Mouse (Mus musculus): ENCODE data around the gene Treml1.

Treml1 gene

DNA sequence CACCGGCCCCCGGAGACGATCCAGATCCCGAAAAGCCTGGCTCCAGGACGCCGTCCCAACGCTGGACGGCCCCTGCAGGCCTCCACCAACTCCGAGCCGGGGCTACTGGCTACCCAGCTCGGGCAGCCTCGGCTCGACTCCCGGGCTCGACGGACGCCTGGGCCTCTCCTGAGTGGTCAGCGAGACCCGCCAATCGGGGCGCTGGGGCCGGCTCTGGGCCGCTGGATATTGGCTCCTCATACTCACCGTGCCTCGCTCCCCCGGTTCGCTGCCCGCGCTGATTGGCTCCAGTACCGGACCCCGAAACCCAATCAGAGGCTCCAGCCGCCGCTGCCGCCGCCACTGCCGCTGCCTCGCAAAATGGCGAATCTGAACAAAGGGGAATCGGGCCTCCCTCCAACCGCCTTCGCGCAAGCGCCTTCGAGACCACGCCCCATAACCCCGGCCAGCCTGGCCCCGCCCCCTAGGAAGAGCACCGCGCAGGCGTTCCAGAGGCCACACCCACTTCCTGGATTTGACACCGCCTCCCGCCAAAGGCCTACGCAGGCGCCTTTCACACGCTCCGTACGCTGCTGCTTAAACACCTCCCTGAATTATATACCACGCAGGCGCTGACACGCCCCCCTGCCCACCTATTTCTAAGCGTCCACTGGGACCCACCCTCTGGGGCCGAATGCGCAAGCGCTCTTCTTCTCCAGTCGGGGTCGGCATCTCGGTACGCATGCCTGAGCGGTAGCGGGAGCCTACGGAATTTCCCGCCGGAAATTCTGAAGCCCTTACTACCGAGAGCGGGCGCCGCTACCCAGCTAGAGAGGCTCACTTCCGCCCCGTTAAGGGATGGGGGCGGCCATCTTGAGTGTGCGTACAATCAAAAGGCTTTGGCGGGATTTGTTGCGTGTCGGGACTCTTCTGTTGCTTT lies 49.9 kb downstream of the Treml1 start, which contains the start of the genes Nfya and Oard1:
Gene Nfya (minus strand): TSS at position 527 of the 919 bp plus-strand sequence.
Gene Oard1 (plus strand): TSS at position 635 of the 919 bp plus-strand sequence.
- peak; percentile 99 for DNase-seq (ENCODE audit: low read depth)

DNA sequence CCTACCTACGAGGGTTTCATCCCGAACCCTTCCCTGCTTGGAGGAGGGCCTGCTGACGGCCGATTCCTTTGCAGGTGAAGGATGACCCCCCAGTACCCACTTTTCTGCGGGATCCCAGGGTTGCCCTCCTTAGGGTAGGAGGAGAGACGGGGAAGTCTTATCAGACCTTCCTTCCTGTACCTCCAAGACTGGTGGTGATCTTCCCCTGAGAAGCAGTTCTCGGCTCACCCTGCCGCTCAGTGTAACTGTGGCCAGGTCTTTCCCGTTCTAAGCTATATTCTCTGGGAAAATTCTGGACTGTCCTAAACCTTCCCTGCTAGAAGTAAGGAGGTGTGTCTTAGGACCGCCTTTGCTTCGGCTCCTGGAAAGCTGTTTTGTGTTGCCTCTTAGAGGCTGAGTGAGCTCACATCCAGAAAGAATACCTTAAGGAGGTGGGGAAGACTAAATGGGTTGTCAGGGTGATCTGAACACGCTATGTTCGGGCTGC lies 50.6 kb downstream of the Treml1 start:
- DNase-seq (ENCODE audit: low read depth): no peak

DNA sequence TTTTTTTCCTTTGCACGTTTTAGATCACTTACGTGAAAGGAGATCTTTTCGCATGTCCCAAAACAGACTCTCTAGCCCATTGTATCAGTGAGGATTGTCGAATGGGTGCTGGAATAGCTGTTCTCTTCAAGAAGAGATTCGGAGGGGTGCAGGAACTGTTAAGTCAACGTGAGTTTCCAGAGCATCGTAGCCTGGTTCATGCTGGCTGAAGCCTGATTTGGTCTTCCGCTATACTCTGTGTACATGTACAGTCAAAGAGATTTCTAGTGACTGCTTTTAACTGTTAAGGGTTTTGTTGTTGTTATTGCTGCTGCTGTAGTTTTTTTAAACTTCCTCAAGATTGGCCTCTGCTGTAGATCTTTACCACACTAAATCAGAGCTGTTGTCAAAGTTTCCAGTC lies 51.5 kb downstream of the Treml1 start:
- DNase-seq (ENCODE audit: low read depth): no peak

DNA sequence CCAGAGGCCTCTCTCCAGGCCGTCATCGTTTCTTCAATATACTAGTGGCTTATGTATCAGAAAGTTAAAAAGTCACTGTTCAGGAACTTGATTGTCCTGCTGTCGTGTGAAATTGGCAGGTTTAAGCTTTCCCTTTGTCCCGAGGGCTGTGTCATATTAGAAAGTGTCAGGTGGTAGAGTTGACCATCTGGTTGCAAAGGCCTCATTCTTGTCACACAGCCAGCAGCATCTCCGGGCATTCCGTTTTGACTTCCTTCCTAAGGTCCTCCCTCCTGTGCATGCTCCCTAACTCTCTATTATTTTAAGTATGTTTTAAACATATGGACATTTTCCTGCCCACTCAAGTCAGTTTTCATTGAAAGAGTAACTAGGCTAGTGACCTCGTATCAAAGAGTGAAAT lies 56.3 kb downstream of the Treml1 start:
- DNase-seq (ENCODE audit: low read depth): no peak

Measured in fibroblast of lung, adult 2 months (primary cell).